Mouse (Mus musculus): ENCODE results near the gene Cmah. TPM values are rescaled to one million over a fixed set of nuclear protein-coding genes. Genes with fewer than 3 reads are reported as not detected.

Cmah gene
- polyA plus RNA-seq, 1 experiment: 0.19 TPM

DNA sequence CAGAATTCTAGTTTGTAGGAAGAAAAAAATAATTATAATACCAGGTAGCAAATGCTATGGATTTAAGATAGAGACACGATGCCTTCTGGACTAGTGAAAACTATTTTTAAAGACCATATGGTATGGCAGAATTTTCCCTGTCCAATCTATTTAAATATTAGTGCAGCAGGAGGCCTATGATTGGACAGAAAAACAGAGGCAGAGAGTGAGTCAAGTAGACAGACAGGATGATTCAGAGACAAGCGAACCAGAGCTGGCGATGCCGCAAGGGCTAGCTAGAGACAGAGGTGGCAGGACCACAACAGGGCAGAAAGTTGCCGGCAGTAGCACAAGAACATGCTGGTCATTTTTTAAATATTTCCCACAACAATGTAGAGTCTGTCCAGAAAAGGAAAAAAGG lies 126.5 kb downstream of the Cmah start:
- TF ChIP-seq POLR2A (IDR thresholded peaks at IDR 0.05; ENCODE audit: borderline replicate concordance, extremely low read depth, insufficient read depth, insufficient read length, poor library complexity, severe bottlenecking): no peak
- no peak for TF ChIP-seq CTCF (IDR thresholded peaks at IDR 0.05; ENCODE audit: borderline replicate concordance, extremely low read depth, insufficient read depth, insufficient read length)
- DNase-seq (ENCODE audit: low read depth): no peak

DNA sequence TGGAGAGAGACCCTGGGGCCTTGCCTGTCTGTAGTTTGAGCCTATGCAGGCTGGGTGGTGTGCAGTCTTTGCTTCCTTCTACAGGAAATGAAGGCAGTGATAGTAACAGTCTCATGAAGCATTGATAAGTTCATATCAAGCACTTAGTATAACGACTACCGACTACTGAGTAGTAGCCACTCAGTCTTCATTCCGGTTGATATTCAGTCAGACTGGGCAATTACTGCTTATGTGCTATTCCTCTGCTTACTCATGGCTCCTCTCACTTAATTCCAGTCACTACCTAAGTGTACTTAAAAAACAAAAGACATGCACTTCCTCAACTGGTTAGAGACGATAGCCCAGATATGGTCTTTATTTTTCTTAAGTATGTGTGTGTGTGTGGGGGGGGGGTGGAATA lies 129.2 kb downstream of the Cmah start:
- DNase-seq (ENCODE audit: low read depth): no peak

DNA sequence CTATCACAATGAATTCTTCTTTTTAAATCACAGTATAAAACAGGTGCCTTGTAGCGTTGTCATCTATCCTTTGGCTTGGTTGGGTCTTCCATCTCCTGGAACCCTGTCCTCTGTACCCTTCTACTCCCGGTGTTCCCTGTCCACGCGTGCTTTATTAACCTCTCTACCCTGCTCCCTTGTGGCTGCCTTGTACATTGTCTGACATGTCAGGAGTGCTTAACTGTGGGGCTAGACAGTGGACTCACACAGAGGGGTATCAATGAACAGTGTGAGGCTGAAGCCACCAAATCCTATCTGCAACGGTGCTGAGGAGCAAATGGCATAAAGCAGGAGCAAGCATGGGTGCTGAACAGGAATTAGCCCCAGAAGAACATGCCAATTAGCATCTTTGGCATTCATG lies 133.3 kb downstream of the Cmah start:
- TF ChIP-seq POLR2A (IDR thresholded peaks at IDR 0.05; ENCODE audit: borderline replicate concordance, extremely low read depth, insufficient read depth, insufficient read length, poor library complexity, severe bottlenecking) (no peak), CTCF (IDR thresholded peaks at IDR 0.05; ENCODE audit: borderline replicate concordance, extremely low read depth, insufficient read depth, insufficient read length) (no peak)
- no peak for DNase-seq (ENCODE audit: low read depth)

More for the DNA sequence above, 129.2 kb downstream of the Cmah start:
- TF ChIP-seq CTCF (IDR thresholded peaks at IDR 0.05; ENCODE audit: borderline replicate concordance, extremely low read depth, insufficient read depth, insufficient read length) (no peak), POLR2A (IDR thresholded peaks at IDR 0.05; ENCODE audit: borderline replicate concordance, extremely low read depth, insufficient read depth, insufficient read length, poor library complexity, severe bottlenecking) (no peak)

DNA sequence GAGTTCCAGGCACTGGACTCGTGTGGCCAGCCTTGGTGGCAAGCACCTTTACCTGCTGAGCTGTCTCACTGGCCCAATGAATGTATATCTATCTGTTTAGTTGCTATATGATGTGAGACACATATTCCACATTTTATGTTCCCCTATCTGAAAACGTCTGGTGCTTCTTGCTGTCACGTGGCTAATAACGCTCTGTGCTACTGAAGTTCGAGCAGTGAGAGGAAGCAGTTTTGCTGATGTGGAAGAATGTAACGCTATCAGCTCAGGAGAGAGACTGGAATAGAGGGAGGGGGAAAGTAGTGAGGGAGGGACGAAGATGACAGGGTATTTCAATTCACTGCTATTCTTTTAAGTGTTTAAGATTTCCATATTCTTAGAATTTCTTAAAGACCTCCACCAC lies 136.6 kb downstream of the Cmah start:
- no peak for DNase-seq (ENCODE audit: low read depth)

DNA sequence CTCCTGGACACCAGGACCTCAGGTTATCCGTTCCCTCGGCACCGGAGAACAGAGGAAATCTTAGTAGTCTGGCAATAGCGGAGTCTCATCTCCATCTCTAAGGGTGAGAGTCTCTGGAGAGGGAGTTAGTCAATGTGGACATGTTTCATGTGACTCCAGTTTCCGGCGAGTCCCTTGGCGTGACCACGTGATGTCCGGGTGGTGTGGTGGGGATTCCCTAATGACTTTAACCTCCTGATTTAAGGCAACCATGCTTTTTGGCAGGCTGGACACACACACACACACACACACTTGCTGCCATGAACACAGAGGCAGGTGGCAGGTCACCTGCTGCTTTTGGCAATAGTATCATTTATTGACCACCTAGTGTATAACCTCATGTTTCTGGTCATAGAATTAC lies 138.8 kb downstream of the Cmah start:
- no peak for DNase-seq (ENCODE audit: low read depth)
- no peak for TF ChIP-seq CTCF (IDR thresholded peaks at IDR 0.05; ENCODE audit: borderline replicate concordance, extremely low read depth, insufficient read depth, insufficient read length)
- no peak for TF ChIP-seq POLR2A (IDR thresholded peaks at IDR 0.05; ENCODE audit: borderline replicate concordance, extremely low read depth, insufficient read depth, insufficient read length, poor library complexity, severe bottlenecking)

More for the DNA sequence above, 136.6 kb downstream of the Cmah start:
- TF ChIP-seq POLR2A (IDR thresholded peaks at IDR 0.05; ENCODE audit: borderline replicate concordance, extremely low read depth, insufficient read depth, insufficient read length, poor library complexity, severe bottlenecking) (no peak), CTCF (IDR thresholded peaks at IDR 0.05; ENCODE audit: borderline replicate concordance, extremely low read depth, insufficient read depth, insufficient read length) (no peak)

DNA sequence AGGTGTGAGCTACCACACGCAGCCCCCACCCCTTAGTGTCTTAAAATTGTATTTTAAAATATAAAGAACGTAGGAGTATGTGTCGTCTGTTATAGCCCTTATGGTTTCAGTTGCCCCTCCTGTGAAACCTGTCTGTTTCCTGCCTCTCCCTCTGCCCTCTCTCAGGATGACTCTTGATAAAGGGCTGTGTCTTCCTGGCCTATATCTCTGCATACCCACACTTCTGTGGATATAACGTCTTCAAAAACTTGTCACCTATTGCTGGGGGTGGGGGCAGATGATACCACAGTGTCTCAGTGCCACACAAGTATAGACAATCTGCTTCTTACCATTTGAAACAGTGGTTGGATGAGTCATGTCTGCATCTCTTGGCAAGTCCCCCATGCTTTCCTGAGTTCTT lies 140.6 kb downstream of the Cmah start:
- DNase-seq (ENCODE audit: low read depth): no peak
- no peak for TF ChIP-seq POLR2A (IDR thresholded peaks at IDR 0.05; ENCODE audit: borderline replicate concordance, extremely low read depth, insufficient read depth, insufficient read length, poor library complexity, severe bottlenecking)
- no peak for TF ChIP-seq CTCF (IDR thresholded peaks at IDR 0.05; ENCODE audit: borderline replicate concordance, extremely low read depth, insufficient read depth, insufficient read length)

DNA sequence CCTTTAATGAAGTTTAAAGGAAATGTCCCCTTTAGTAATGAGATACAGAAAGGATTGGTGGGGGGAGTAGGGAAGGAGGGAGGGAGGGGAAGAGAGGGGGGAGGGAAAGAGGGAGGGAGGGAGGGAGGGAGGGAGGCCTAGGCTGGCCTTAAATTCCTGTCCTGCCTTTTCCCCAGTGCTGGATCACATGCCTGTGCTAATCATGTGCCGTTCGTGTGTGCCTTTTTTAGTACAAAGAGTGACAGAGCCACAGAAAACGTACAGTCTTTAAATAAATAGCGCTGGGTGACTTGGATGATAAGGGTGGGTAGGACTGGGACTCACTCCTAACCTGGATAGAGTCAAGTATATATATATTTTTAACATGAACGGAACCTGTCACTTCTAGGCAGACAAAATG lies 150.4 kb downstream of the Cmah start:
- no peak for DNase-seq (ENCODE audit: low read depth)
- TF ChIP-seq POLR2A (IDR thresholded peaks at IDR 0.05; ENCODE audit: borderline replicate concordance, extremely low read depth, insufficient read depth, insufficient read length, poor library complexity, severe bottlenecking) (no peak), CTCF (IDR thresholded peaks at IDR 0.05; ENCODE audit: borderline replicate concordance, extremely low read depth, insufficient read depth, insufficient read length) (no peak)

DNA sequence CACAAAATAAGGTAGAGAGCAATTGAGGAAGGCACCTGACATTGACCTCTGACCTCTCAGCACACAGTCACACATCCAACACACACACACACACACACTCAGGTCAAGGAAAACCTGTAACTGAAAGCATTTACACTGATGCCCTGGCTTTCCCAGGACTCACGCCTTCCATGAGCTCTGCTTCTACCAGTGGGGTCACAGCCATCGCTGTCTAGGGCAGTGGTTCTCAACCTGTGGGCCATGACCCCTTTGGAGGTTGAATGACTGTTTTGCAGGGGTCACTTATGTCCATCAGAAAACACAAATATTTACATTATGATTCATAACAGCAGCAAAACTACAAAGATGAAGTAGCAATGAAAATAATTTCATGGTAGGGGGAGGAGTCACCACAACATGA lies 152.3 kb downstream of the Cmah start:
- no peak for TF ChIP-seq POLR2A (IDR thresholded peaks at IDR 0.05; ENCODE audit: borderline replicate concordance, extremely low read depth, insufficient read depth, insufficient read length, poor library complexity, severe bottlenecking)
- TF ChIP-seq CTCF (IDR thresholded peaks at IDR 0.05; ENCODE audit: borderline replicate concordance, extremely low read depth, insufficient read depth, insufficient read length): no peak
- no peak for DNase-seq (ENCODE audit: low read depth)

DNA sequence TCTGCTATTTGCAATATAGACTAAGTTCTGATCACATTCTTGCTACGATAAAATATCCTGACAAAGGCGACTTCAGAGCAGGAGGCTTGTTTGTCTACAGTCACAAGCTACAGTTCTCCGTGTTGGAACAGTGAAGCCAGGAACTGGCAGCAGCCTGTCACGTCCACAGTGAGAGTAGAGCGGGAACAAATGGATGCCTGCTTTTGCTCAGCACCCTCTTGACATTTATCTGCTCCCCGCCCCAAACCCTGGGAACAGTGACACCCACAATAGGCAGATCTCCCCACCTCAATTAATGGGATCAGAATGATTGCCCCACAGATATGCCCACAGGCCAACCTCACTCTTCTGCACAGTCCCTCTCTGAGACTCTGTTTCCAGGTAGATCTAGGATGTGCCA lies 153.6 kb downstream of the Cmah start:
- TF ChIP-seq POLR2A (IDR thresholded peaks at IDR 0.05; ENCODE audit: borderline replicate concordance, extremely low read depth, insufficient read depth, insufficient read length, poor library complexity, severe bottlenecking) (no peak), CTCF (IDR thresholded peaks at IDR 0.05; ENCODE audit: borderline replicate concordance, extremely low read depth, insufficient read depth, insufficient read length) (no peak)
- DNase-seq (ENCODE audit: low read depth): no peak

DNA sequence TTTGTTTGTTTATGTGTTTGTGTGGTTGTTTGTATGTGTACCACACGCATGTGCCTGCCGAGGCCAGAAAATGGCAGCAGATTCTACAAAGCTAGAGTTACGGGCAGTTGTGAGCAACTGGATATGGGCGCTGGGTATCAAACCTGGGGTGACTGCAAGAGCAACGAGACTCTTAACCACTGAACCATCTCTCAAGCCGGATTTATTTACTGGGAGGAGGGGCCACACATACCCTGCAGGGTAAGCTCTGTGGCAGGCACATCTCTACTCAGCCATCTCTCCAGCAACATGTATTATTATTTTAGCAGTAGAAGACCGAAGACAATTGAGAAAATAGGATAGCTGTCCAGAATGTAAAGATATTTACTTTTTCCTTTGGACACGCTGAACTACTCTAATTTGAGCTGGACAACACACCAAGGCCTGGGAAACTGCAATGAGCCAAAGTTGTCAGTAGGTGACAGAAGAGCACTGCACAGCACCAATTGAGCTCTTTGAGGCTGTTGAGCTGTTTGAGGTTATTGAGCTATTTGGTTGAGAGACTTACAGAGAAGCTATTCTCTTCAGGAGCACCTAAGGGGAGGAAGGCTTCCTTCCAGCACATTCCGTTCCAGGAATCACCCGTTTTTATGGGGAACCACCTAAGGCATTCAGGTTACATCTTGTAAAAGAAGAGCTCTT lies 154.6 kb downstream of the Cmah start:
- TF ChIP-seq POLR2A (IDR thresholded peaks at IDR 0.05; ENCODE audit: borderline replicate concordance, extremely low read depth, insufficient read depth, insufficient read length, poor library complexity, severe bottlenecking) (no peak), CTCF (IDR thresholded peaks at IDR 0.05; ENCODE audit: borderline replicate concordance, extremely low read depth, insufficient read depth, insufficient read length) (peak; percentile 94)
- DNase-seq (ENCODE audit: low read depth): peak; percentile 89

DNA sequence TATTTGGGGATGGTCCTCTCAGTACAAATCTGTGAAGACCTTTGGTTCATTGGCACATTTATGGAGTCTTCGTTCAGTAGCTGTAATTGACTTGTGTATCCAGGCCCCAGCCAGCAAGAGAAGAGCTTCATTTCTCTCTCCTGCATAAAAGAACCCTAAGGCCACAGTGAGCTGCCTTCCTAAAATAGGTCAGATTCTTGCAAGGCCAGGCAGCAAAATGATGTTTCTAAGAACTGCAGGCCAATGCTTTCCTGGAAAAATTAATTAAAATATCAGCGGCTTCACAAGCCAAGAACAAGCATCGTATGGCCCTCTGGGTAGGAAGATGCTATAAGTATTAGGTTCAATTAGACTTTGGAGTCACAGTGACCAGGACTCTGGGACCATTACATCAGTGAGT lies 156.5 kb downstream of the Cmah start:
- no peak for TF ChIP-seq CTCF (IDR thresholded peaks at IDR 0.05; ENCODE audit: borderline replicate concordance, extremely low read depth, insufficient read depth, insufficient read length)
- TF ChIP-seq POLR2A (IDR thresholded peaks at IDR 0.05; ENCODE audit: borderline replicate concordance, extremely low read depth, insufficient read depth, insufficient read length, poor library complexity, severe bottlenecking): no peak
- no peak for DNase-seq (ENCODE audit: low read depth)

DNA sequence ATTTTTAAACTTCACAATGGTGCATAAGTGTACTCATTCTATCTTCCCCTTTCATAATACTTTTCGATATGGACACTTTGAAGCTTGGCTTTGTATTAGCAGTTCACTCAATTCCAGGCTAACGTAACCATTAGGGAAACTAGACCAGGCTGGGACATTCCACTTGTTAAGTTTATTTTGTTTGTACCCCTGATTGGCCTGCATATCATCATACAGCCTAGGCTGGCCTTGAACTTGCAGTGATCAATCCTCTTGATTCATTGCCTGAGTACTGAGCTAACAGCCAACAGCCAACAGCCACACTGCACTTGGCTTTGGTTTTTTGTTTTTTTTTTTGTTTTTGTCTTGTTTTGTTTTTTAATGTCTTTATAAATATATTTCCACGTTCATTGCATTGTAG lies 157.6 kb downstream of the Cmah start:
- DNase-seq (ENCODE audit: low read depth): no peak
- no peak for TF ChIP-seq POLR2A (IDR thresholded peaks at IDR 0.05; ENCODE audit: borderline replicate concordance, extremely low read depth, insufficient read depth, insufficient read length, poor library complexity, severe bottlenecking)
- TF ChIP-seq CTCF (IDR thresholded peaks at IDR 0.05; ENCODE audit: borderline replicate concordance, extremely low read depth, insufficient read depth, insufficient read length): no peak
